Mouse (Mus musculus): Measurements from ENCODE around the gene Gli3.

Gene Gli3

DNA sequence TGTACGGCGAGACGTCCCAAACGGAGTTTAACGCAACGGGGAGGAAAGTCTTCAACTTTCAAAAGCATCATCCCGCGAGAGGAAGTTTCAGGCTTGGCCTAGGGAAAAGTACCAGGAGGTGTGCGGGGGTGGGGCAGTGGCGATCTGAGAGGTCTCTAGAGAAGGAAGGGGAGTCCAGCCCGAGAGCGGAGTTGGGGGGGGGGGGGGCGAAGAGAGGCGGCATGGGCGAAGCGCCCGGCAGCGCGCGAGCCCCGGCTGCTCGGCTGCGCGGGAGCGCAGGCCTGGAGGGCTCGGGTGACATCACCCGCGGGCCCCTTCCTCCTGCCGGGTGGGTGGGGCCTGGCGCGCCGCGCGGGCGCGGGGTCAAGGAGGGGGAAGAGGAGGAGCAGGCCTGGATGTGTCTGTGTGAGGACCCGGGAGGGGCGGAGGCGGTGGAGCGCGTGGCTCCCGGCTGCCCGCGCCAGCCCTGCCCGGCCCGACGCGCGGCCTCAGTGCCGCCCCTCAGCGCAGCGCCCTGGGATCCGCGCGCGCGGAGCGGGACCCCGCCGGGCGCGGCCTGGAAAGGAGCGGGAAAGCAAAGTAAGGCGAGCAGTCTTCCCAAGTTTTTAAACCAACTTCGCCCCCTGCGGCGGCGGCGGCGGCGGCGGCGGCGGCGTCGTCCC lies at the start of gene Gli3:
Gene Gli3, plus strand, starts transcription at position 406 of the 662 bp plus-strand sequence.
- DNase-seq (ENCODE audit: low read depth in 2 of 2, low spot score in 2 of 2), result no peak

DNA sequence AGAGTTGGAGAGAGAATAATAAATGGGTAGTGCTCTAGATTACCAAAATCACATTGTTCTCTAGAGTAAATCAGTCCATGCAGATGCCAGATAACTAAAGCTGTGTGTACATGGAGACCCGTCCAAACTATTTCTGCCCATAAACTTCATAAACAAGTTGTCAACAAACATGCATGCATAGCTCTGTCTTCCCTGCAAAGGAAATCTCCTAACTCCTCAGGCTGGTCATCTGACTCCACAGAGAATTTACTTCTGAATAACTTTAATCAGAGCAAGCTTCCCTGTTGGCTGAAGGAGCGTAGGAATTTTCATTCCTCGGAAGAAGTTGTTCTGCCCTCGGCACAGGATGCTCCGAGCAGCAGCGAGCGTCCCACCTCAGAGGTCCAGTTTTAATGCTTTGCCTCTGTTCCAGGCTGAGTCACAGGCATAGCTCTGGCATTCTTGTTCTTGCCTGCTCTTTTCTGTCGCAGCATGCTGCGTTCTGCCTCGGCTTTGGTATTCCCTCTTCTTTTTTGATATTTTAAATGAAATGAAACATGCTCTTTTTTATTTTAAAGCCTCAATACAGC lies 41.8 kb upstream of the Gli3 start:
- DNase-seq (ENCODE audit: low read depth in 2 of 2, low spot score in 2 of 2), result no peak

DNA sequence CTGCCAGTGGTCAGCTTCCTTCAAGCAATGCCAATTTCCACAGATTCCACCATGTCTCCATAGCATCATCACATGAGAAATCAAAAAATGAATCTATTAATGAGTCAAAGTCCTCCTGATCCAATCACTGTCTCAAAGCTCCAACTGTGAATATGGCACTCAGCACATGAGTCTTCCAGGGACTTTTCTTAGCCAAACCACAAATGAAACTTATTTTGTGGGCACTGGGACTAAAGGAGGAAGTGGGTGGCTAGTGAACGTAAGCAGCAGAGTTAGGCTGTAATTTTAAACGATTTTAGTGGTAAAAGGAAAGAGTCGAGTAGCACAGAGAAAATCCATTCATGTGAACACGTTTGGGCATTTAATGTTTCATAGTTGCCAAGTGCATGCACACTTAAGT lies 21.0 kb upstream of the Gli3 start:
- no peak for DNase-seq (ENCODE audit: low read depth in 2 of 2, low spot score in 2 of 2)

DNA sequence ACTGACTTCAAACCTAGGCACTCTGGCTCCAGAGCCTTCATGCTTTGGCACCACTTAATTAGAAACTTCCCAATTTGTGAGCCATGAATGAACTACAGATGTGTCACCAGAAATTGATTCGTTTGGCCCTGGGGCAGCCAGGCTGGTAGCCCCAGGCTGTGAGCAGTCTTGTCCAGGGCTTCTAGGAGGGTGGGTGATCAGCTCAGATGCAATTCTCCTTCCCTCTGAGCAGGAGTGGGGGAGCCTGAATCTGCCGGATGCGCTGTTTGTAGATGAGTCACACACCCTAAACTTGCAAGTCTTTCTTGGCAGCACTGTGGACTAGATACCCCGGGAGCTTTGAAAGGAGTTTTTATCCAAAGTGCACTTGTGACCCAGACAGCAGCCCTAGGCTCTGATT lies 18.7 kb upstream of the Gli3 start:
- DNase-seq (ENCODE audit: low read depth in 2 of 2, low spot score in 2 of 2), result no peak

DNA sequence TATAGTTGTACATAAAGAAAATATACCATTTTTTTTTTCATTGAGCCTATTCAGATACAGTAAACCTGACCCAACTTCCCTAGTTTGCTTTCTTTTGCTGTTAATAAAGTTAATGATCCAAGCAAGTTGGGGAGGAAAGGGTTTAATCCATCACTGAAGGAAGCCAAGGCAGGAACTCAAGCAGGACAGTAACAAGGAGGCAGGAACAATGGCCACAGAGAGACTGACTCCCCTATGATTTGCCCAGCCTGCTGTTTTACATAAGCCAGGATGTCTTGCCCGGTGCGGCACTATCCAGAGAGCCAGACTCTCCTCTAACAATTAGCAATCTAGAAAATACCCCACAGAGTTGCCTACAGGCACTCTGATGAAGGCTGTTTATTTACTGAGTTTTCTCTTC lies 17.4 kb upstream of the Gli3 start:
- DNase-seq (ENCODE audit: low read depth in 2 of 2, low spot score in 2 of 2), result no peak

DNA sequence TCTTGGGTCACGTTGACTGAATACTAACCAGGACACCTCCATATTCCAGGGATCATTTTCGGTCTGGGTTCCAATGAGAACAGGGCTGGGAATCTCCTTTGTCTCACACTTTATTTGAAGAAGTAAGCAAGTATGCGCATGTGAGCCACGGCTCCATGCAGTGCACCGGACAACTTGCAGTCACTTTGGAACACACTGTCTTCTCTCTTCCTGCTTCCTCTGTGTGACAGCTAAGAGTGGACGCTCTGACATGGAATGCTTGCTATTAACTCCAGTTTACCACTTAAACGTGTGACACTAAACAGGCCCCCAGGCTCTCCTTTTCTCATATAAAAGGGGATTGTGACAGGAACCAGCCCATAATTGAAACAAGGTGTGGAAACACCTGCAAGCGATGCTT lies 17.0 kb upstream of the Gli3 start:
- DNase-seq (ENCODE audit: low read depth in 2 of 2, low spot score in 2 of 2), result no peak

DNA sequence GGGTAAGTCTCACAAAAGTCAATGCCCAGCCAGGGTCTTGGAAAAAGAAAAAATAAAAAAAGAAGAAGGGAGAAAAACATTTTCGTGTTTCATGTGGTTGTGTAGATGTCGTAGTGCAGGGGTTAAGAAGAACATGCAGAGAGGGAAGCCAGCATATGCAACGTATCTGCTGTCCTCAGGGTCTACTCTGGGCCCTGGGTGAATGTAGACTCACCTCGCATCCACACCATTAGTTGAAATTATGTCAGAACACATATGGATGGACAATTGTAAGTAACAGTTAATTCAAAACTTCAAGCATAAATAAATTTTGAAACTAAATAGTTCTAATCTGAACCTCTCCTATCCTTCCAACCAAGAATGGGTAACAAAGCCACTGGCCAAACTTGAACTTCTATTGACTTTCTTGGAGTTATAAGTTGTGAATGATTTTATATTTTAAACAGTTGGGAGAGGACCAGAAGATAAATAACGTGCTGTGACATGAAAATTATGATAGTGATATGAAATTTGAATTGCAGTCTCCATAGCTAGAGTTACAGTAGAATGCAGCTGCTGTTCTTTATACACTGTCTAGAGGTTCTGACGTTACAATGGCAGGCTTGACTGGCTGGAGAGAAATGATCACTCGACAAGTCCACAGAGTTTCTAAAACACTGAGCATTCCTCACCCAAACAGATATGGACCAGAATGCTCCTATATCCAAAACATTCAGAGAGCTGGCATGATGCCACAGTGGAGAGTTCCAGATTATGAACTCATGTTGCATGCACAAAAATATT lies 16.1 kb upstream of the Gli3 start:
- no peak for DNase-seq (ENCODE audit: low read depth in 2 of 2, low spot score in 2 of 2)

DNA sequence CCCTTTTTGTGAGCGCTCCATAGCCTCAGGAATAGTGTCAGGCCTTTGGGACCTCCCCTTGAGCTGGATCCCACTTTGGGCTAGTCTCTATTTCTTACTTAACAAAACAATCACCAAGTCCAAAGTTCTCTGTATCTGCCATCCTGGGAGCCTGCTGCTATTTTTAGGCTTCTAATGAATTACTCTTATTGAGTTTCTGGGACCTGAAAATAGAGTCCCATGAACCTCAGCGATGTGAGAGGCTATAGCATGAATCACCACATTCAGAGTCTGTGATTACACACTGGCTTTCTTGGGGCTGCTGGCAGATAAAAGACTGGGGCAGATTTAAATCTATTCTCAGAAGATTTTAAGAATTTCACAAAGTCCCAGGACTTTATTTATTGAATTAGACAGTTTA lies 12.1 kb upstream of the Gli3 start:
- no peak for DNase-seq (ENCODE audit: low read depth in 2 of 2, low spot score in 2 of 2)

DNA sequence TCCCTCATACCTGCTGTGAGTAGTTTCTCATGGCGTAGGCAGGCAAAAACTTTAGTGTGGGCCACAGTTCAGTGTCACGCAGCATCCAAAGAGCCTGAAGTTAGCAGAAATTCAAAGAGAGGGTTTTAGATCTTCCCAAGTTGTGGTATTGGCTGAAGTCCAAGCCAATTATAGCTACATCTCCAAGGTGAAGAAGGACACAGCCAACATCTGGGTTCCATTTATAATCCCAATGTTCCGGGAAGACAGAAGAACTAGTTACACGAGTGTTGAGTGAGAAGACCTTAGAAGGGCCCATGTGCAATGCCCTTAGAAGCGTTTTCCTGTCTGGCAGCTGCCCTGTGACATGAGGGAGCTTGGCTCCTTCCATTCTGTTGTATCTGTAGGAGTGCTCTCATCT lies 5.2 kb upstream of the Gli3 start:
- no peak for DNase-seq (ENCODE audit: low read depth in 2 of 2, low spot score in 2 of 2)

DNA sequence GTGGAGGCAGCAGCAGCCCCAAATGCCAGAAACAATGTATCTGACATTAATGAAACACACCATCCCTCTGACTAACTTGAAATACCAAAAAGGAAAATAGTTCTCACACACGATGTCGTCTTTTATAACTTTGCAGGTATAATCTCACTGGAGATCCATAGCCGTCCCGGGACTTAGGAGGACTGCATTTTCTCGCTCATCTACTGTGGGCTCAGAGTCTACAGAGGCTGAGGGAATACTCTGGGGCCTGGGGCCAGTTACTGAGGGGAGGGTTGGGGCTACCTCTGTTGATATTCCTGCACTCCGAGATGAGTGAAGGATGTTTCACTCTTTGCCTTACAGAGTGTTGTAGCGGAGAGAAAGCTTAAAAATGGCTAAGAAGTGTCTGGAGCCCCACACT lies 1.1 kb upstream of the Gli3 start:
- no peak for DNase-seq (ENCODE audit: low read depth in 2 of 2, low spot score in 2 of 2)

DNA sequence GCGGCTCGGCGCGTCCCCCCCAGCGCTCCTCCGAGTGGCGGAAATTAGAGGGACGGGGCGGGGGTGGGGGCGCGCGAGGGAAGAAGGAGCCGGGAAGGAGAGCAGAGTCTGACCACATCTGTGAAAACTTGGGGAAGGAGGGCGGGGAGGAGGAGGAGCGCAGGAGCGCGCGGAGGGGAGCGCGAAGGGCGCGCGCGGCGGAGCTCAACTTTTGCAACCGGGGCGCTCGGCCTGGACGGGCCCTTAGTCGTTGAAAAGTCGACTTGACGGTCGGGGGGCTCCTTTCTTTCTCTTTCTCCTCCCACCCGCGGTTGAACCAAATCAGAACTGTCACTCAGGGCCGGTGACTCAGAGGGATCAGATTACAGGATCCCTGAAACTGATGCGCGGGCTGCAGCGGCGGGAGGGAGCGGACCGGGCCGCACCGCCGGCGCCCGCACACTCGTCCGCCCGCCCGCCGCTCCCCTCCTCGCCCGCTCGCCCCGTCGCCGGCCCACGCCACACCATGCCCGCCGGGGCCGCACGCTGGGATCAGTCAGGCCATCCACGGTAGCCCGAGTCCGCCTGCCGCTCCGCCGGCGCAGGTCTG lies 551 bp downstream of the Gli3 start:
- no peak for DNase-seq (ENCODE audit: low read depth in 2 of 2, low spot score in 2 of 2)

DNA sequence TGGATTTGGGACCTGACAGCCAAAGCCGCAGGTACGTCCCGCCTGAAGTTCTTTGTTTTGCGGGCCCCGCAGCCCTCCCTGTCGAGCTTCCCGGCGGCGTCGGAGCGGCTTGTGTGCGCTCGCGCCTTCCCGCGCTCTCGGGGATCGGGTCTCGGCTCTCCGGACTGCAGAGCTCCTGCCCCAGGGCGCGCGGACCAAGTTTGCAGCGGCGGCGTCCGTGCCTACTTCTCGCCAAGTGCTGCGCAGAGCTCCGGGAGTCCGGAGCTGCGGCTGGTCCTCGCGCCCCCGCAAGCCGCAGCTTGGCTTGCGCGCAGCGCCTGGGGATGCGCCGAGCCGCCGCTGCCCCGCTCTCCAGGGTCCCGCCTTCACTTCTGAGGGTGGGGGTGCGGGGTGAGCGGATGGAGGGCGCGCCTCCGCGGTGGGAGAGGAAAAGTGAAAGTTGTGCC lies 1.1 kb downstream of the Gli3 start:
- no peak for DNase-seq (ENCODE audit: low read depth in 2 of 2, low spot score in 2 of 2)

DNA sequence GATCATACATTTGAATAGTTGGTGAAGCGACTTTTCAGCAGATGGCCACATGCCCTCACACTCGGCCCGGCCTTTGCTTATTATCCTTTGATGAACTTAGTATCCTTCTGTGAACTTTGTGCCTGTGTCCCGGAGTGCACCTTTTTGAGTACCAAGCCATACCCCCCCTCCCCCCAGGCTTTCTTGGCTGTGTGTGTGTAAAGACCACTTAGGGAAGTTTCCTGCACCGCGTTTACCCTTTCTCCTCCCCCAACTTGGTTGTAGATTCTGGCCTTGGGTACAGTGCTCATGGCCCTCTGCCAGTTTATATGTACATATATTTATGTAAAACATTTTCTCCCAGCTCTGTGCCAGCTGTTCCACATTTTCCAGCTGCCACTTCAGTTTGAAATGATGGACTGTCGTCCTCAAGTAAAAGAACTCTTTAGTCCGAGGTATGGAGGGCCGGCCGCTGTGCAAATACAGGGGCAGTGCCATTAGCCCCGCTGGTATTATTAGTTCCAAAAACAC lies 1.8 kb downstream of the Gli3 start:
- no peak for DNase-seq (ENCODE audit: low read depth in 2 of 2, low spot score in 2 of 2)

DNA sequence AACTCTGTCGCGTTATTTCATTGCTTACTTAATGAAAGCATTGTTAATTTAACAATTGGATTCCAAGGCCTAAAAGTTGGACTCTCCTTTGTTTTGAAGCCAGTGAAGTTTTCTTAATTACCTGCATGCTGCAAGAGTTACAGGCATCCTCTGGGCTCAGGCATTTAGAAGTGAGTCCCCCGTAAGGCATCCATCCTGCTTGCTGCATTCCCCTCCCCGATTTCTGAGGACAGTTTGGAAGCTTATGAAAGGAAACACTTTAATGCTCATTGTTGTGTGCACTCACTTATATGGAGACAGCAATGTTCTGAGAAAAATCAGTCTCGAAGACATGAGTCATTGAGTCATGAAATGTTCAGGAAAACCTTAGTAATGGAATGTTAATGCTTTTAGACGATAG lies 3.5 kb downstream of the Gli3 start:
- no peak for DNase-seq (ENCODE audit: low read depth in 2 of 2, low spot score in 2 of 2)

DNA sequence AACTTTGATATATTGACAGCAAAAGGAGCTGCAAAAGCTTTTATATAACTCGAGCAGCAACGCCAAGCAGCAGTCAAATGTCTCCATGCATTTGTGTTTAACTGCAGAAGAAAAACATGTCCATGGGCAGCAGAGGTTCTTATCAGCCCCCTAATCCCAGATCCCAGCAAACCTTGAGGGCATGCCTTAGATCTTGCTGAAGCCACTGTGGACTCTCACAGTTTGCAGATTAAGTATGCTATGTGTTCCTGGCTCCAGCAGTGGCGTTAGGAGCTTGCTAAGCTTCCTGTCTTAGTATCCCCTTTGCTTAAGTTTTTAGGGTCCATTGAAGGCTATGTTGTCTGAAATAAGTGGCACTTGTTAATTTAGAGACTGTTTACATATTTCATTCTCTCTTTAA lies 4.4 kb downstream of the Gli3 start:
- no peak for DNase-seq (ENCODE audit: low read depth in 2 of 2, low spot score in 2 of 2)

DNA sequence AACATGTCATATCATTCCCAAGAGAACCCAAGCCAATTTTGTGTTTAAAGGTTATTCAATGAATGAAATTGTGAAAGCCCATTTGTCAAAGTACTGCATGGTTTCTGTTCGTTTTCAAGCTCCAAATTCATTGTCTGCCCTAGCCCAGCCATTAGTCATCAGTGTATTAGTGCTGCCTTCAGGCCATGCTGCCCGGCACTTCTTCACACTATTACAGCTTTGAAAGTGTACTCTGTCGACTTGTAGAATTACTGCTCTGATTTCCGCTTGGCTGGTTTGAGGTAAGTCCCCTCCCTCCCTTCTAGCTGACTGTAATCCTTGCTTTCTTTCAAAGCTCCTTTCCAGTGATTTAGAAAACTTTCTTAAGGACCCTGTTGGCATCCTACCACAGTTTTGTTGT lies 5.4 kb downstream of the Gli3 start:
- no peak for DNase-seq (ENCODE audit: low read depth in 2 of 2, low spot score in 2 of 2)

DNA sequence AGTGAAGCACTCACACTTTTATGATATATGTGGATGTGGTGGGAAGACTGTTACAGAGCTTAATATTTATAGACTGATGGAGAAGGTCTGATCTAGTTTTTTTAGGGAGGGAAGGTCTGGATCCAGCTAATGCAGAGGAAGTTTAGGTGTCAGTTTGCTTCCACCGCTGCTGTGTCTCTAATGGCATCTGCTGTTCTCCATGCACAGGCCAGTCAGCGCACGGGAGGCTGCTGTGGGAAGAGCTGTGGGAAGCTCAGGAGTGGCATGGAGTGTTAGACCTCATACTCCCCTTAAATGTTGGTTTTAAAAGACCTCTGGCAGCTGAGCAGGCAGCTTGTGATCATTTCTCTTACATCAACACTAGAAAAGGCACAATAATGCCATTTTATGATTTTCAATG lies 7.0 kb downstream of the Gli3 start:
- DNase-seq (ENCODE audit: low read depth in 2 of 2, low spot score in 2 of 2), result no peak

DNA sequence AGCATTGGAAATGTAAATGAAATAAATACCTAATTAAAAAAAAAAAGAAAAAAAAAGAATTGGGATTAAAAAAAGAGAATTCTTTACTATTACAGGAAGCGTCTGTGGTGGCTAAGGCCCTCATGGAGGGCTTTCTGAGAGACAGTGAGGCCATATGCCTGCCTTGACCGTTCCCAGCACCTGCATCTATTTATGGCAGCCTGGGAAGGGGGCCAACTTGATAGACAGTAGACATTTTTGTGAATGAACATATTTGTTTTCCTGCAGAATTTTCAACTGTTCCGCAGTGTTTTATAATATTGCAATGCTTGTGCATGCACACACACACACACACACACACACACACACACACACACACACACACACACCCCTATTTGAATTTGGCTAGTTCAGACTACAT lies 9.7 kb downstream of the Gli3 start:
- DNase-seq (ENCODE audit: low read depth in 2 of 2, low spot score in 2 of 2), result no peak

DNA sequence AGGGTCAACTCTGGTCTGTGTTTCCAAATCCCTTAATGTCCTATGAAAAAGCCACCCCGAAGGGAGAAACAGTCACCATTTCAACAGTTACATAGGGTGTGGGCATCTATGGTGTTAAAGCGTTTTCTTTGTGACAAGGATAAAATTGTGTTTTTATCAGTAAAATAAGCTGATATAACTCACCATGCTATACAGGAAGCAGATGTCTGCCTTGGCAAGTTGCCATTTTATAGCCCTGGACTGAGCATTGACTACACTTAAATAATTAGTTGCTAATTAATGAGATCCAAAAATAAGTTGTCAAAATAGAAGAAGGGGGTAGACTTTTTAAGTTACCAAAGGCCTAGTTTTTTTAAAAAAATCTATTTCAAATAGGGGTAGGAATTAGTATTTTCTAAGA lies 11.4 kb downstream of the Gli3 start:
- DNase-seq (ENCODE audit: low read depth in 2 of 2, low spot score in 2 of 2), result no peak

DNA sequence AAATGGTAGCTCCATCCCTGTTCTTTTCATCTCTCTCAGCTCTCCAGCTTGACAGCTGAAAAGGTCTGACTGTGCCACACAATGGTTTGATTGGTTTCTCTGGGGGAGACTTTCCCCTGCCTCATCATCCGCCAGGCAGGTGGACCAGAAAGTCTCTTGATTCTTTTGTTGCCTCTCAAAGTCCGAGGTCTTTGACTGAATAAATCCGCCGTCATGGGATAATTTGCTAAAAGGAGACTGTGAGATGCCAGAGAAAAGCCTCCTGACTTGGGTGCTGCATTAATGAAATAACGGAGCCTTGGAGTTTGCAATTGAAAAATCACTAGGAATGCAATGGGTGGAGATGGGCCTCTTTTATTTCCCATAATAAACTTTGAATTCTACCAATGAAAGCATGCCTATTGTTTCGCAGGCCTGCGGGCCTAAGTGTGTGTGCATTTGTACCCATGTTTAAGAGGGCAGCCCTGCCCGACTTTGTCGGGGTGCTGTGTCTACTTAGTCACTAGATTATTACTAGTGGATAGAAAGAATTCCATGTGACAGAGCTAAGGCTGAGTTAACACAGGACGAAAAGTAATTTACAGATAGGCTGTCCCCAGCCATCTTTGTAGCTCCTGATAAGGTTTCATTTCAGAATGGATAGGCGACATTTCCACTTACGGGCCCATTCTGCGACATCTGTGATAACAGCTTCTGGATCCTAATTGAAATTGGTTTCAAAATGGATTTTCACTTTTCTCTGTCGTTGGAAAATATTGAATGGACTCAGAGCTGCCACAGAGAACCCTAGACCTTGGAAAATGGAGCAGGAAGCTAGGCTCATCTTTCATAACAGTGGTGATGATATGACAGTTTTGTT lies 23.2 kb downstream of the Gli3 start:
- DNase-seq (ENCODE audit: low read depth in 2 of 2, low spot score in 2 of 2), result no peak

DNA sequence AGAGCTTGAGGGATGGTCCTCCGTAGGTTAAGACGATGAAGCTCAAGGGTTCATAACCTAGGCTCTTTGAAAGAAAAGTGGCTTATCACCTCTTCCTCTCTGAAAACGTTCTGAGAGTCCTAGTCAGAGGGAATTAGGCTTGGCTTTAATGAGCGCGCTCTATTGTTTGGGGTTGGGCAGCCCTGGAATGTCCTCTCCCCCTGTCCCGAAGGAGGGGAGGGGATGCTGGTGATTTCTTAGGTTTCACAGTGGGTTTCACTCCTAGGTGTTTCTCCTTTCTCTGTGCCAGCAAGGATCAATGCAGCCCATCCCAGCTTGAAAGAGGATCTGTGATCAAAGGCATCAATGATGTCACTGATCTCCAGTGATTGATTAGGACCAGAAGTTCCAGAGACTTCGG lies 24.3 kb downstream of the Gli3 start:
- DNase-seq (ENCODE audit: low read depth in 2 of 2, low spot score in 2 of 2), result no peak
